Mouse (Mus musculus) limb, embryonic 10.5 days (tissue): ENCODE data around the gene Slc24a4. TPM values are rescaled to one million over a fixed set of nuclear protein-coding genes. Genes with fewer than 3 reads are reported as not detected.

Experiments used
- DNase-seq: peaks from one replicate; pipeline ENCODE4 v3.0.0-alpha.2; 2017; ENCODE audit warnings: low spot score
- H3K27ac ChIP-seq: fragments of 300-500 bp; sonication (generic); 2 replicates; pipeline ENCODE4 v1.5.1; 2016; ENCODE audit warnings: mild to moderate bottlenecking
- H3K27me3 ChIP-seq: fragments of 300-500 bp; sonication (generic); 2 replicates; pipeline ENCODE4 v1.6.1; 2016; ENCODE audit warnings: low read depth, mild to moderate bottlenecking; ENCODE audit not compliant: poor library complexity, severe bottlenecking
- H3K36me3 ChIP-seq: fragments of 300-500 bp; sonication (generic); 2 replicates; pipeline ENCODE4 v1.6.1; 2016; ENCODE audit warnings: mild to moderate bottlenecking, moderate library complexity
- H3K4me1 ChIP-seq: fragments of 300-500 bp; sonication (generic); 2 replicates; pipeline ENCODE4 v1.6.1; 2016
- H3K4me3 ChIP-seq: fragments of 300-500 bp; sonication (generic); 2 replicates; pipeline ENCODE4 v1.5.1; 2016; ENCODE audit warnings: mild to moderate bottlenecking, moderate library complexity
- H3K9me3 ChIP-seq: fragments of 300-500 bp; sonication (generic); replicated peaks from 2 replicates; pipeline ENCODE4 v1.6.1; 2016; ENCODE audit warnings: mild to moderate bottlenecking
- WGBS: fragments of 180-500 bp; shearing (Covaris S2); methylation state at CpG from one replicate; pipeline ENCODE4 v1.1.7; 2016; 5-methylcytosine and 5-hydroxymethylcytosine counted together
- polyA plus RNA-seq: library from polyadenylated mRNA; unstranded; fragments of >200 nt; fragmentation: Nextera tagmentation; extraction: Ambion mirVana; gene quantifications from 2 replicates; pipeline ENCODE4 v1.2.1, GENCODE M21; 2016

Slc24a4 gene
- polyA plus RNA-seq, 1 experiment from 2014 or later, result not detected

- H3K36me3 ChIP-seq, result no peaks in the 10 kb centered on the region
- no peak overlapping the region for H3K27ac ChIP-seq
- no peak for DNase-seq
- no peaks in the 10 kb centered on the region for H3K9me3 ChIP-seq
- WGBS, result 85% methylated on average over 7 of the region's 7 CpGs
- no peaks in the 10 kb centered on the region for H3K27me3 ChIP-seq
- peaks cover 13% of the 10 kb centered on the region for H3K4me1 ChIP-seq
- no peak overlapping the region for H3K4me3 ChIP-seq
Measured at GRCm38 (mm10) chr12:102295230-102295629, 166.7 kb downstream of the Slc24a4 start.

GRCm38 (mm10) chr12:102295662-102296061 lies 167.1 kb downstream of the Slc24a4 start:
- WGBS, result 83% methylated on average over 8 of the region's 8 CpGs
- Histone ChIP-seq H3K27ac (no peak overlapping the region), H3K4me1 (peaks cover 13% of the 10 kb centered on the region), H3K36me3 (no peaks in the 10 kb centered on the region), H3K27me3 (no peaks in the 10 kb centered on the region), H3K4me3 (no peak overlapping the region), H3K9me3 (no peaks in the 10 kb centered on the region)
- DNase-seq, result no peak

GRCm38 (mm10) chr12:102296361-102296760 lies 167.8 kb downstream of the Slc24a4 start:
- peaks cover 13% of the 10 kb centered on the region for H3K4me1 ChIP-seq
- no peak overlapping the region for H3K27ac ChIP-seq
- WGBS, result 86% methylated on average over 1 of the region's 1 CpGs
- H3K9me3 ChIP-seq, result no peaks in the 10 kb centered on the region
- no peak overlapping the region for H3K4me3 ChIP-seq
- H3K27me3 ChIP-seq, result no peaks in the 10 kb centered on the region
- no peak for DNase-seq
- H3K36me3 ChIP-seq, result no peaks in the 10 kb centered on the region

- H3K9me3 ChIP-seq, result no peaks in the 10 kb centered on the region
- no peak overlapping the region for H3K27ac ChIP-seq
- DNase-seq, result no peak
- H3K36me3 ChIP-seq, result no peaks in the 10 kb centered on the region
- H3K4me1 ChIP-seq, result peaks cover 8% of the 10 kb centered on the region
- no peak overlapping the region for H3K4me3 ChIP-seq
- WGBS, result 90% methylated on average over 4 of the region's 4 CpGs
- no peaks in the 10 kb centered on the region for H3K27me3 ChIP-seq
Measured at GRCm38 (mm10) chr12:102296967-102297366, 168.4 kb downstream of the Slc24a4 start.

- no peaks in the 10 kb centered on the region for H3K9me3 ChIP-seq
- H3K4me1 ChIP-seq, result peaks cover 22% of the 10 kb centered on the region
- no peaks in the 10 kb centered on the region for H3K36me3 ChIP-seq
- no peak overlapping the region for H3K4me3 ChIP-seq
- H3K27ac ChIP-seq, result no peak overlapping the region
- no peaks in the 10 kb centered on the region for H3K27me3 ChIP-seq
- DNase-seq, result no peak
- WGBS, result 70% methylated on average over 5 of the region's 5 CpGs
Measured at GRCm38 (mm10) chr12:102299209-102299608, 170.7 kb downstream of the Slc24a4 start.

- 93% methylated on average over 1 of the region's 1 CpGs for WGBS
Measured at GRCm38 (mm10) chr12:102301585-102301984, 173.1 kb downstream of the Slc24a4 start.

GRCm38 (mm10) chr12:102302322-102302721 lies 173.8 kb downstream of the Slc24a4 start:
- Histone ChIP-seq H3K4me3 (no peak overlapping the region), H3K27me3 (no peaks in the 10 kb centered on the region), H3K36me3 (no peaks in the 10 kb centered on the region), H3K9me3 (no peaks in the 10 kb centered on the region), H3K4me1 (peaks cover 27% of the 10 kb centered on the region), H3K27ac (peak overlapping the region; percentile 72)
- 71% methylated on average over 9 of the region's 9 CpGs for WGBS
- no peak for DNase-seq

More at GRCm38 (mm10) chr12:102301585-102301984, 173.1 kb downstream of the Slc24a4 start:
- Histone ChIP-seq H3K27ac (no peak overlapping the region), H3K36me3 (no peaks in the 10 kb centered on the region), H3K4me3 (no peak overlapping the region), H3K9me3 (no peaks in the 10 kb centered on the region), H3K4me1 (peaks cover 27% of the 10 kb centered on the region), H3K27me3 (no peaks in the 10 kb centered on the region)
- DNase-seq, result no peak

GRCm38 (mm10) chr12:102302831-102303351 lies 174.4 kb downstream of the Slc24a4 start:
- H3K9me3 ChIP-seq, result no peaks in the 10 kb centered on the region
- no peak overlapping the region for H3K4me3 ChIP-seq
- H3K36me3 ChIP-seq, result no peaks in the 10 kb centered on the region
- WGBS, result 83% methylated on average over 4 of the region's 4 CpGs
- peak overlapping the region; percentile 72 for H3K27ac ChIP-seq
- no peak for DNase-seq
- no peaks in the 10 kb centered on the region for H3K27me3 ChIP-seq
- H3K4me1 ChIP-seq, result peaks cover 27% of the 10 kb centered on the region

- H3K4me1 ChIP-seq, result peaks cover 27% of the 10 kb centered on the region
- H3K4me3 ChIP-seq, result no peak overlapping the region
- H3K27ac ChIP-seq, result peak overlapping the region; percentile 19; the same call in 1 of the 2 replicates
Measured at GRCm38 (mm10) chr12:102303867-102304266, 175.3 kb downstream of the Slc24a4 start.

GRCm38 (mm10) chr12:102305069-102305836 lies 176.7 kb downstream of the Slc24a4 start:
- Histone ChIP-seq H3K27ac (no peak overlapping the region), H3K4me1 (peaks cover 27% of the 10 kb centered on the region), H3K9me3 (no peaks in the 10 kb centered on the region), H3K4me3 (no peak overlapping the region), H3K27me3 (no peaks in the 10 kb centered on the region), H3K36me3 (no peaks in the 10 kb centered on the region)
- no peak for DNase-seq
- 63% methylated on average over 10 of the region's 10 CpGs for WGBS

More at GRCm38 (mm10) chr12:102303867-102304266, 175.3 kb downstream of the Slc24a4 start:
- no peak for DNase-seq
- no peaks in the 10 kb centered on the region for H3K9me3 ChIP-seq
- no peaks in the 10 kb centered on the region for H3K27me3 ChIP-seq
- WGBS, result 67% methylated on average over 7 of the region's 7 CpGs
- no peaks in the 10 kb centered on the region for H3K36me3 ChIP-seq

GRCm38 (mm10) chr12:102308001-102308456 lies 179.5 kb downstream of the Slc24a4 start:
- no peaks in the 10 kb centered on the region for H3K27me3 ChIP-seq
- H3K9me3 ChIP-seq, result no peaks in the 10 kb centered on the region
- H3K27ac ChIP-seq, result peak overlapping the region; percentile 23; the same call in 1 of the 2 replicates
- H3K4me3 ChIP-seq, result no peak overlapping the region
- peaks cover 16% of the 10 kb centered on the region for H3K4me1 ChIP-seq
- no peak for DNase-seq
- H3K36me3 ChIP-seq, result no peaks in the 10 kb centered on the region
- WGBS, result 76% methylated on average over 6 of the region's 6 CpGs

- Histone ChIP-seq H3K36me3 (no peaks in the 10 kb centered on the region), H3K9me3 (no peaks in the 10 kb centered on the region), H3K4me3 (no peak overlapping the region), H3K27ac (no peak overlapping the region), H3K27me3 (no peaks in the 10 kb centered on the region), H3K4me1 (peaks cover 11% of the 10 kb centered on the region)
- DNase-seq, result no peak
- WGBS, result 82% methylated on average over 16 of the region's 16 CpGs
Measured at GRCm38 (mm10) chr12:102308457-102309011, 180.0 kb downstream of the Slc24a4 start.
